Mouse (Mus musculus) forebrain, postnatal 0 days (tissue): ENCODE measurements at regions not wholly inside any gene's neighbourhood (a gene's known extent, or its start where the extent isn't known, plus 50 kb on each side); places are given as distances from the start of the nearest gene placed in this dataset.

Experiments used
- ATAC-seq: fragments of 200-750 bp; cut with Nextera tagmentation; 2 replicates; pipeline ENCODE4 v1.8.0; 2017; ENCODE audit warnings: mild to moderate bottlenecking, moderate library complexity
- DNase-seq: peaks from one replicate; pipeline ENCODE4 v3.0.0-alpha.2; 2015
- H3K27ac ChIP-seq: fragments of 300-500 bp; sonication (generic); 2 replicates; pipeline ENCODE4 v1.5.1; 2014; ENCODE audit warnings: low read depth, mild to moderate bottlenecking, antibody characterized with exemption, low read length, moderate library complexity, mixed read lengths
- H3K27me3 ChIP-seq: fragments of 300-500 bp; sonication (generic); 2 replicates; pipeline ENCODE4 v1.6.1; 2014; ENCODE audit warnings: mild to moderate bottlenecking, low read length, mixed read lengths; ENCODE audit not compliant: insufficient read depth
- H3K36me3 ChIP-seq: fragments of 300-500 bp; sonication (generic); 2 replicates; pipeline ENCODE4 v1.6.1; 2014; ENCODE audit warnings: mild to moderate bottlenecking, moderate library complexity; ENCODE audit not compliant: insufficient read depth
- H3K4me1 ChIP-seq: fragments of 300-500 bp; sonication (generic); 2 replicates; pipeline ENCODE4 v1.6.1; 2014; ENCODE audit warnings: antibody characterized with exemption; ENCODE audit not compliant: insufficient read depth
- H3K4me2 ChIP-seq: fragments of 300-500 bp; sonication (generic); 2 replicates; pipeline ENCODE4 v1.6.1; 2014; ENCODE audit warnings: low read depth, mild to moderate bottlenecking, moderate library complexity
- H3K4me3 ChIP-seq: fragments of 300-500 bp; sonication (generic); 2 replicates; pipeline ENCODE4 v1.5.1; 2014; ENCODE audit warnings: low read depth, low read length, mixed read lengths
- H3K9ac ChIP-seq: fragments of 300-500 bp; sonication (generic); 2 replicates; pipeline ENCODE4 v1.6.1; 2014; ENCODE audit warnings: mild to moderate bottlenecking
- H3K9me3 ChIP-seq: fragments of 300-500 bp; sonication (generic); 2 replicates; pipeline ENCODE4 v1.6.1; 2016; ENCODE audit warnings: low read length
- CTCF ChIP-seq: sonication (generic); IDR thresholded peaks from 2 replicates; pipeline ENCODE4 v1.5.1; 2016; ENCODE audit warnings: antibody characterized with exemption, control low read depth, low read depth
- WGBS: fragments of 180-500 bp; shearing (Covaris S2); extraction: QIAGEN DNeasy Blood & Tissue Kit; methylation state at CpG from one replicate; pipeline ENCODE4 v1.1.7; 2014; 5-methylcytosine and 5-hydroxymethylcytosine counted together

GRCm38 (mm10) chr4:31728149-31728516, 235.8 kb upstream of the Map3k7 start:
- WGBS, result 52% methylated on average over 3 of the region's 3 CpGs

GRCm38 (mm10) chr4:31743776-31744175, 220.1 kb upstream of the Map3k7 start:
- no peak for DNase-seq
- no peak for TF ChIP-seq CTCF
- H3K4me3 ChIP-seq, result no peak overlapping the region
- no peaks in the 10 kb centered on the region for H3K27me3 ChIP-seq
- no peak overlapping the region for H3K9ac ChIP-seq
- no peak for ATAC-seq
- 86% methylated on average over 3 of the region's 3 CpGs for WGBS
- H3K36me3 ChIP-seq, result no peaks in the 10 kb centered on the region
- no peak overlapping the region for H3K27ac ChIP-seq
- no peaks in the 10 kb centered on the region for H3K9me3 ChIP-seq
- no peaks in the 10 kb centered on the region for H3K4me1 ChIP-seq
- no peak overlapping the region for H3K4me2 ChIP-seq

More at GRCm38 (mm10) chr4:31728149-31728516, 235.8 kb upstream of the Map3k7 start:
- Histone ChIP-seq H3K4me3 (no peak overlapping the region), H3K27me3 (no peaks in the 10 kb centered on the region), H3K36me3 (no peaks in the 10 kb centered on the region), H3K4me1 (peaks cover 4% of the 10 kb centered on the region; the same call in 1 of the 2 replicates), H3K27ac (no peak overlapping the region), H3K9me3 (no peaks in the 10 kb centered on the region), H3K9ac (no peak overlapping the region), H3K4me2 (no peak overlapping the region)
- no peak for TF ChIP-seq CTCF
- ATAC-seq (no peak), DNase-seq (no peak)

GRCm38 (mm10) chr4:31744431-31744830, 219.5 kb upstream of the Map3k7 start:
- H3K4me2 ChIP-seq, result no peak overlapping the region
- H3K9ac ChIP-seq, result no peak overlapping the region
- DNase-seq, result no peak
- H3K27ac ChIP-seq, result no peak overlapping the region
- H3K9me3 ChIP-seq, result no peaks in the 10 kb centered on the region
- H3K4me3 ChIP-seq, result no peak overlapping the region
- WGBS, result 57% methylated on average over 4 of the region's 4 CpGs
- no peaks in the 10 kb centered on the region for H3K4me1 ChIP-seq
- H3K36me3 ChIP-seq, result no peaks in the 10 kb centered on the region
- no peak for ATAC-seq
- H3K27me3 ChIP-seq, result no peaks in the 10 kb centered on the region
- TF ChIP-seq CTCF, result no peak

GRCm38 (mm10) chr4:31753677-31754312, 210.1 kb upstream of the Map3k7 start:
- H3K27me3 ChIP-seq, result no peaks in the 10 kb centered on the region
- H3K4me1 ChIP-seq, result no peaks in the 10 kb centered on the region
- no peaks in the 10 kb centered on the region for H3K36me3 ChIP-seq
- no peak overlapping the region for H3K4me3 ChIP-seq
- DNase-seq, result no peak
- no peak overlapping the region for H3K4me2 ChIP-seq
- no peaks in the 10 kb centered on the region for H3K9me3 ChIP-seq
- 93% methylated on average over 5 of the region's 5 CpGs for WGBS
- TF ChIP-seq CTCF, result no peak
- ATAC-seq, result no peak
- no peak overlapping the region for H3K27ac ChIP-seq
- H3K9ac ChIP-seq, result no peak overlapping the region

GRCm38 (mm10) chr4:31757126-31757525, 206.8 kb upstream of the Map3k7 start:
- no peaks in the 10 kb centered on the region for H3K27me3 ChIP-seq
- no peaks in the 10 kb centered on the region for H3K9me3 ChIP-seq
- H3K4me2 ChIP-seq, result no peak overlapping the region
- WGBS, result 25% methylated on average over 1 of the region's 1 CpGs
- DNase-seq, result no peak
- no peak for TF ChIP-seq CTCF
- no peak overlapping the region for H3K4me3 ChIP-seq
- no peaks in the 10 kb centered on the region for H3K4me1 ChIP-seq
- no peak for ATAC-seq
- H3K9ac ChIP-seq, result no peak overlapping the region
- H3K27ac ChIP-seq, result no peak overlapping the region
- H3K36me3 ChIP-seq, result no peaks in the 10 kb centered on the region

- 33% methylated on average over 4 of the region's 4 CpGs for WGBS
- Histone ChIP-seq H3K9ac (no peak overlapping the region), H3K4me1 (no peaks in the 10 kb centered on the region), H3K27me3 (no peaks in the 10 kb centered on the region), H3K27ac (no peak overlapping the region), H3K9me3 (no peaks in the 10 kb centered on the region), H3K4me3 (no peak overlapping the region), H3K4me2 (no peak overlapping the region), H3K36me3 (no peaks in the 10 kb centered on the region)
- no peak for TF ChIP-seq CTCF
- ATAC-seq (0 out of 2 replicates have a peak, but pooled peaks have one; percentile 42), DNase-seq (no peak)
These were observed 203.8 kb upstream of the Map3k7 start for GRCm38 (mm10) chr4:31760116-31760515.

GRCm38 (mm10) chr4:31762199-31762598, 201.7 kb upstream of the Map3k7 start:
- no peak for ATAC-seq
- Histone ChIP-seq H3K27ac (no peak overlapping the region), H3K4me1 (no peaks in the 10 kb centered on the region), H3K9me3 (no peaks in the 10 kb centered on the region), H3K9ac (no peak overlapping the region), H3K4me3 (no peak overlapping the region), H3K27me3 (no peaks in the 10 kb centered on the region), H3K36me3 (no peaks in the 10 kb centered on the region), H3K4me2 (no peak overlapping the region)
- 81% methylated on average over 7 of the region's 7 CpGs for WGBS
- DNase-seq, result no peak
- no peak for TF ChIP-seq CTCF
